Mouse (Mus musculus): ENCODE data around the gene 2310039H08Rik.
"Not testable (repeated sequence)": the region's sequence is repeated elsewhere in the genome, so short reads cannot be mapped to it uniquely, and the experiment has no call there.

2310039H08Rik gene

DNA sequence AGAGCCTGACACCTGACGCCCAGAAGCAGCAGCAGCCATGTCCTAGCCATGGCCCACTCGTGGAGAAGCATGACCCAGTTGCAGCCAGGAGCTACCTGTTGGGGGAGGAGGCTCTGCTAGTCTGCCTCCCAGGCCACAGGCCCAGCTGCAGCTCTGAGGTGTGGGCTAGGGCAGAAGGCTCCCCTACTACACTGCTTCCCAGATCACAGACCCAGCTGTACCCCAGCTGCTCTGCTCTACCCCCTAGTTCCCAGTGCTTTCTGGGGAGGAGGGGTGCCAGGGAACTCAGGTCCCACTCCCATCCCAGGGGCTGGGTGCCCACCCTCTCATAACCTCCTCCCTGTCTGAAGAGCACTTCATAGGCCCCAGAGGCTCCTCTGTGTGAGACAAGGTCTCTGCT, 8.9 kb upstream of the 2310039H08Rik start, which contains the start of gene Ptcra:
Gene Ptcra, minus strand, starts transcription at position 169 of the 400 bp plus-strand sequence.
- no peak for DNase-seq

DNA sequence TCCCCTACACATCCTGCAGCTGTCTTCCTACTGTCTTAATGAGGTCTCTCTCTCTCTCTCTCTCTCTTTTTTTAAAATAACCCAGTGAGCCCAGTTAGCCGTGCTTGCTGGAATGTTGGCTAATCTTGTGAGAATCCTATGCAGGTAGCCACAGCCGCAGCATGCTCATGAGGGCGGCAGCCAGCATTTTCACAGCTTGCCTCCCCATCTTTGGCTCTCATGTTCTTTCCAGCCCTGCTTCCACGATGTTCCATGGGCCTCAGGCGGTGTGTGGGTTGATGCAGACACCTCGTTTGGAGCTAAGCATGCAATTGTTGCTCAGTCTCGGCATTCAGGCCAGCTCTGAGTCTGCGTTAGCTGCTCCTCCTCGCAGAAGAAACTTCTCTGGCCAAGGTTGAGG, 7.5 kb upstream of the 2310039H08Rik start:
- not testable (repeated sequence) for DNase-seq

DNA sequence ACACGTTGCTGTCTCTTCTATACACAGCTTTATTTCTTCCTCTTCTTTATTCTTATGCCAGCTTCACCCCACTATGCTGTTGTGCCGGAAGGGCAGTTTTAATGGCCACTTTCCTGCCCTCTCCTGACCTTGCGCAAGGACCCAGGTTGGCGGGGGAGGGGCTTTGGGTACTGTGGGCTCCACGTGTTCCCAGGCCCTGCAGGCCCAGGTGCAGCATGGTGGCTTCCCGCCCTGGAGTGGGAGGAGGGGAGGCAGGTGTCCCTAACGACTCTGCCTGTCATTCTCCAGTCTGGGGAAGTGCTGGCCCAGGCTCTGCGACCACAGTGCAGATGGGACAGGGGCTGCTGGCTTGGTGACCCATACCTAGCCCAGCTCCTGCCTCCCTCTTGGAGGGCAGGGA, 4.6 kb upstream of the 2310039H08Rik start:
- DNase-seq = peak in 1 of 2 experiments; percentile 28

DNA sequence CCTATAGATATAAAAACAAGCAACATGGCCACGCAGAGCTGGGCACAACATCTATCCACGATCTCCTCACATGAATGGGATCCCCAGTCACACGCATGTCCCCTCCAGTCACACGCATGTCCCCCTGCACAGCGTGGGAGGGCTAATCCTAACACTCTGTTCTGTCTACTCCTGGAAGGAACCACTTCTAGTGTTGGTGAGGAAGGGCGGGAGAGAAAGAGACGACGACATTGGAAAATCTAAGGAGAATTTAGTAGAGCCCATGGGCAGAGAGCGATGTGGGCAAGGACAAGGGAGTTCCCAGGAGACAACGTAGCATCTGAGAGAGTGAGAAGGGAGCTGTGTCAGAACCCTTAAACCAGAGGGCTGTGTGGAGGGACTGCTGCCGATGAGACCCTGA, 1.9 kb upstream of the 2310039H08Rik start:
- no peak for DNase-seq

DNA sequence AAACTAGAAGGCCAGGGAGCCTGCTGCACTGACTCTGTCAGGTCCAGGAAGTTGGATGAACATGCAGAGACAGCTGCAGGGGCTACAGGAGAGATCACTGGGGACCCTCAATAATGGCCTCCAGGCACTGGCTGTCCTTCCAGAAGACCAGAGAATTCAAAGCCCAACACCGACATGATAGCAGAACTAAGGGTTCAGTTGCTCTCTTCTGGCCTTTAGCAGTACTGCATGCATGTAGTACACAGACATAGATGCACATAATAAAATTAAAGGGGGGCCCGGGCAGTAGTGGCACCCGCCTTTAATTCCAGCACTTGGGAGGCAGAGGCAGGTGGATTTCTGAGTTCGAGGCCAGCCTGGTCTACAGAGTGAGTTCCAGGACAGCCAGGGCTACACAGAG, 1.4 kb upstream of the 2310039H08Rik start:
- DNase-seq = no peak

DNA sequence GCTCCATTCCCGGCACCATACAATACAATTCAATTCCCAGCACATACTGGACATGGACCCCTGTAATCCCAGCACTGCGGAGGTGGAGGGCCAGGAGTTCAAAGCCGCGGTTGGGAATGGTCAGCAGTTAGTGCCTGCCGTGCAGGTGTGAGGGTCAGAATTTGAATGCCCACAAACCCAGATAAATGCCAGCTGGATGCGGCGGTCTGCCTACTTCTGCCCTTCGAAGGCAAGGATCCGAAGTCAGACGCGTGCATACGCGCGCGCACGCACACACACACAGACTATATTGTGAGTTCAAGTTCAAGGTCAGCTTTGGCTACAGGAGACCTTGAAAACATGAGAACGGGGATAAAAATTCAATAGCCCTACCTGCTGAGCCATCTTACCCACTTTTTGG, 819 bp upstream of the 2310039H08Rik start:
- peak in 1 of 2 experiments; percentile 9 for DNase-seq

DNA sequence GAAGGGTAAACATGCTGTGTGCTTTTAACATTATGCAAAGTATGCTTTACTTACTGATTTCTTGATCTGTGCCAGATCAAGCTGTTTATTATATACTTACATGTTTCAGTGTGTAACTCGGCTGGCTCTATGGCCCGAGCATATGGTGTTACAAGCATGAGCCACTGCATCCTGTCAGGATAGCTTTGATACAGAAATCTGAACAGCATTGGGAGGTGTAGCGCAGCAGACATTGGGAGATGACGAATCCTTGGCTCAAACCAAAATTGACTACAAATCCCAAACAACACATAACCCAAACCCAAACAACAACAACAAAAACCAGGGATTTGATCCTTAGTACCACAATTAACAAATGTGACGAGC, 414 bp upstream of the 2310039H08Rik start:
- DNase-seq = no peak

DNA sequence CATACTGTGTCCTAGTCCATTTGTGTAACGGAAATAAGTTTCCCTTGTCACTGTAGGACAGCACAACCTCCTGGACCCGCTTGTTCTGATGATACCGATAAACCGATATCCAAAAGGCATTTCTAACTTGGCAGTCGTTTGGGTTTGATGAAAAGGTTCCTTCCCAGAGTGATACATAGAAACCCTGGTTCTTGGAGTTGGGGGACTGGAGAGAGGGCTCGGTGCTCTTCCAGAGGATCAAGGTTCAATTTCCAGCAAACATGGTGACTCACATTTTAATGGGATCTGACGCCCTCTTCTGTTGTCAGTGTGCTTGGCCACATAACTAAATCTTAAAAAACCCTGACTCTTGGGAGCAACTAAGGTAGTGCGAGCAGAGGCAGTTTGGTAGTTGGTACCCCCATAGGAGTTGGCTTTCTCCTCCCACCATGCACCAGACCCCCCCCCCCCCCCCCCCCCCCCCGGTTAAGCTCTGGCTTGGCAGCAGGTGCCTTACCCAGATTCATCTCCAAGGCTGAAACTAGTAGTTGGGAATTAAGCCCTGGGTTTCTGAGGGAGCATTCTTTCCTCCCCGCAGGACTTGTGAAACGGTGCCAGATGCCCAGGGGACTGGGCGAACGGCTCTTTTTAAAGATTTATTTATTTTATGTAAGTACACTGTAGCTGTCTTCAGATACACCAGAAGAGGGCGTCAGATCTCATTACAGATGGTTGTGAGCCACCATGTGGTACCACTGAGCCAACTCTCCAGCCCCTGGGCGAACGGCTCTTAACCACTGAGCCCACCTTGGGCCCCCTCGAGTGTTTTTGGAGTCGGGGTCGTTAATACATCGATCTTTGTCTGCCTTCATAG, 1.1 kb downstream of the 2310039H08Rik start:
- peak in 1 of 2 experiments; percentile 22 for DNase-seq

DNA sequence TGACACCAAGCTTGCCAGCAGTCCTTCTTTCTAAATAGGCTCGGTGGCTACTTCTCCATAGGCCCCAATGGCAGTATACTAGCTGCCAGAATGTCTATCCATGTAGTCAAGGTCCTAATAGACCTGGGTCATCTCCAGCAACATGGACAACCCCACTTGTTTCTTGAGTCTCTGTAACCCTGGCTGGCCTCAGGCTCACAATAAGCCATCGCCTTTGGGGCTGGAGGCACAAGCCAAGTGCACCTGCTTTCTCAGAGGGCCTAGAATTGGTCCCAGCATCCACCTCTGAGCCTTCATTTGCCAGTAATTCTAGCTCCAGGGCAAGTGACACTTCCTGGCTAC, 1.7 kb downstream of the 2310039H08Rik start:
- peak in 1 of 2 experiments; percentile 11 for DNase-seq

DNA sequence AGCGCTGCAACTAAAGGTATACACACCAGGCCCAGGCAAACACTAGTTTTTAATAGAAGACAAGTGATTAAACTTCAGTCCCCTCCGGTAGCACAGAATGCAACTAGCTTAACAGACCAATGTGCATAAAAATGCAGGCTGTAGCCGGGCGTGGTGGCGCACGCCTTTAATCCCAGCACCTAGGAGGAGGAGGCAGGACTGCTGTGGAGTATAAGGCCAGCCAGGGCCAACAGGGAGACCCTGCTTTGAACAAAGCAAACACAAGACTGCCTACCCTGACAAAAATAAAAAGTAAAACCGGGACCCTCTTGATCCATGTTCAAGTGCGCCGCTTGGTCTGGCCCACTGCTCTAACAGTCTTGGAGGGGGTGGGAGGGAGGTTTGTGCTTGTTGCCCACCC, 2.6 kb downstream of the 2310039H08Rik start:
- DNase-seq = peak in 1 of 2 experiments; percentile 12

DNA sequence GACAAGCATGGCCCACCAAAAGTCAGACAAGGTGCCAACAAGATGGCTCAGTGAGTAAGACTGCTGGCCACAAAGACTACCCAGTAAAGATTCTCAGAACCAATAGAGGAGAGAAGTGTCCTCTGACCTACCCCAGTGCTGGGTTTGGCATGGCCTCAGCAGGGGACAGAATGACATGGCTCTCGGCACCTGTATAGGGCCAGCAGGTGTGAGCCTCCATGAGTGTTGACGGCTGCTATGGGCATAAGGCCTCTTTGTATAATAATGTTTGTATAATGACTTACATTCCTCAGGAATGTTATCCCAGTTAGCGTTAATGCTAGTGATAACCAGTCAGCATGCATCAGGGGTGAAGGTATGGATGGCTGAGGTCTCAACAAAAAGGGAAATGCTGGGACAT, 3.7 kb downstream of the 2310039H08Rik start:
- no peak for DNase-seq

DNA sequence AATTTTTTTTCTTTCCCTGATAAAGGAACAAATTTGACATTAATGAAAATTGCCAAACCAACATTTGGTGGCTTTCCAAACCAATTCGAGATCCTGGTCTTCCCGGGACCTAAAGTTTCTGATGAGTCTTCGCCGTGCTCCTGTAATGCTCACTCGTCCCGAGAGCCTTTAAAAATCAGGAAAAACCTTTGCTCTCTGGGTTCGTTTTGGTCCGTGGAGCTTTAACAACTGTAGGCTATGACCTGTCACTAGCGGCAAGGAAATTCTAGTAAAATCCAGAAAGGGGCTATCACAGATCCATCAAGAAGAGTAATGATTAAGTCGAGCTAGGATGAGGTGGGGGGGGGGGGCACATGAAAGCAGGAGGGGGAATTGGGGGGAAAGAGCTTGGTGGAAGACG, 9.4 kb downstream of the 2310039H08Rik start:
- peak in 1 of 2 experiments; percentile 22 for DNase-seq

DNA sequence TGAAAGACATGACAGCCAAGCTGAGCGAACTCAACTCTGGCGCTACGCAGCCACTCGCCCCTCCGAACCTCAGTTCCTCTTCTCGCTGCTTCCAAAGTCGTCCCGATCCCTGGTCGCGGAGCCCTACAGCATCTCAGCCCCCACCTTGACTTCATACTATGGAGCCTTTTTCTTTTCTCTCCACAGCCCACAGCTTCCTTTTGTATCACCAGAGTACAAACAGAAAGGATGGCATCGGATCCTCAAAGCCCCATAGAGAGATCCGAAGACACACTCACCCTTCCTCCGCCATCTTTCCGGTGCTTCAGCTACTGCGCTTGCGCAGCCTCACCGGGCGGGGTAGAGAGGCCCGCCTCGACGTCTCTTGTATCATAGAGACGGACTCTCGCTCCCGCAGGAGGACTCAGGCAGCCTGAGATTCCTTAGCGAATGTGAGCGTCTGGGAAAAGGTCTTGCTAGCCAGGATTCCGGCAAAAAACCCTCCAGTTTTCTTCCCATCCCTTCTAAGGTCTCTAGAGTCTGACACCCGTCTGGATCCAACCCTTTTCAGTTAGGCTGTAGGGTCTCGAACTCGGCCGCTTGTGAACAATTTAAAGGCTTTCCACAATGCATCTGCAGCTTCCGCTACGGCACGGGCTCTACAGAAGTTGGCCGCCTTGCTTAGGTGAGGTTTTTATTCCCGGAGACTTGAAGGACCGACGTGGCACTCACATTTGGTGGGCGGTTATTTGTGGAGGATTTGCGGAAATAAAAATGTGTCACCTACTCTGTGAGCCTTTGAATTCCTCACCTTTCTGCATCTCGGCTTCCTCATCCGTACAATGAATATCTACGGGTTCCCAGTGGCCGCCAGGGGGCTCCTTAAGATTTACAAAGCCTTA, 10.1 kb downstream of the 2310039H08Rik start, which contains the start of gene Rpl7l1:
Gene Rpl7l1, minus strand, starts transcription at position 332 of the 881 bp plus-strand sequence.
- DNase-seq = peak; percentile 90 to 94

DNA sequence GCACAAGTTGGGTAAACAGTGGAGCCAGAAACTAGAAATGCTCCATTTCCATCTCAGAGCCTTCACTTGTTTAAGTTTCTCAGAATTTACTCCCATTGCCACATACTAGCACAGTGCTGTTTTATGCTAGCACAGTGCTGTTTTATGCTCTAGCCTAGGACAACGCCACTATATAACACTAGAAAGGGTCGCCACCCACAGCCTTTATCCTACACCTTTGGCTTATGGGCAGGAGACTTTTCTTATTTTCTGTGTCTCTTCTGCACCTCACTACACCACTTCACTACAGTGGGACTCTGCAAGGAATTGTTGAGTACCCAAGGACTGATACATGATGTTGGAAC, 10.8 kb downstream of the 2310039H08Rik start:
- no peak for DNase-seq

DNA sequence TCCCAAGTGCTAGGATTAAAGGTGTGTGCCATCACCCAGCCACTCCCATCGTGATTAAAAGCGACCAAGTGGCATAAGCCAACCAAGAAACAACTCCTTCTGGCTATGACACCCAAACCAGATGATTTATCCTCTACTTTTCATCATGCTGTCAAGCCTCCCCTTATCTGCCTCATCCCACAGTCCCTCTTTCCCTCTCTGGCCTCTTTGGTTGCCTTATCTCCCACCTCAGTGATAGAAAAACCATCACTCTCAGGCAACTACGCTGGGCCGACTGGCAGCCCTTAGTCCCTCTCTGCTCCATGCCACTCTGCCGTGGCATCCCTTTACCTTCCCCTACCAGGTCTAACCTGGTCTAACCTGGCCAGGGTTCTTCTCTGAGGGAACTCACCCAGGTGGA, 14.5 kb downstream of the 2310039H08Rik start:
- no peak for DNase-seq

DNA sequence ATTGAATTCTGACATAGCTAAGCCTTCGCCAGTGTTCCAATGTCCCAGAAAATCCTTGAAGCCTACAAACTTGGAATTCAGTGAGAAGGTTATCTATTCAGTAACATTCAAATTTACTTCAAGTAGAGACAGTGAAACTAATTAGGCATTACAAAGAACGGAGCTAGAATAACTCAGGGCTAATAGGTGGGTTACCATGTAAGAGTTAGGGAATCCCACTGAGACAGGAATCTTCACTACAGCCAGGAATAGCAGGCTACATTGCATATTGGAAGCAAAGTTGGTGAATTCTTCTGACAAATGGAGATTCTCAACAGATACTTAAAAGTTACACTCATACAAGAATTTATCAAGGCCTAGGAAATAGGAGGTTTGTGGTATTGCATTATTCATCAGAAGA, 15.5 kb downstream of the 2310039H08Rik start:
- DNase-seq = not testable (repeated sequence)

DNA sequence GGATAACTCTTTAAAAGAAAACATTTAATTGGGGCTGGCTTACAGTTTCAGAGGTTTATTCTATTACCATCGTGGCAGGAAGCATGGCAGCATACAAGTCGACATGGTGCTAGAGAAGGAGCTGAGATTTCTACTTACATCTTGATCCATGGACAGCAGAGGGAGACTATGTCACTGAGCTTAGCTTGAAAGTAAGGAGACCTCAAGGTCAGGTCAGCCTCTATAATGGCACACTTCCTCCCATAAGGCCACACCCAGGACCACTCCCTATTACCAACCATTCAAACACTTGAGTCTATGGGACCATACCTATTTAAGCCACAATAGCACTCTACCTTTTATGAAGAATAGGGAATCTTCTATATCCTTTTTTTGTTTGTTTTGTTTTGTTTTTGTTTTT, 20.5 kb downstream of the 2310039H08Rik start:
- DNase-seq = no peak

DNA sequence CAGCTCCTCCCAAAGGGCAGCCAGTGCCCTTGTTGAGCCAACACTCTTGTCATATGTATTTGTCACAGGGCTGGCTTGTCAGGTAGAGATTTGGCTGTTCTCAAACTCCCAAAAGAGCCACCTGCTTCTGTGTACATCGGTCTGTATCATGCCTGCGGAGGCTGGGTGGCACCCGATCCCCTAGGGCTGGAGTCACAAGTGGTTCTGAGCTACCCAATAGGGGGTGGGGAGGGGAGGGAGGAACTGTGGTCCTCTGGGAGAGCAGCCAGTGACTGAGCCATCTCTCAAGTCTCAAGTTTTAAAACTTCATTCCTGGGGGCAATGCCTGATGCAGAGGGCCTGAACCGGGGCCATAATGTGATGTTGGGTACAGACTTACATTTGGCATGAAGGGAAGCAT, 24.3 kb downstream of the 2310039H08Rik start:
- DNase-seq = no peak

DNA sequence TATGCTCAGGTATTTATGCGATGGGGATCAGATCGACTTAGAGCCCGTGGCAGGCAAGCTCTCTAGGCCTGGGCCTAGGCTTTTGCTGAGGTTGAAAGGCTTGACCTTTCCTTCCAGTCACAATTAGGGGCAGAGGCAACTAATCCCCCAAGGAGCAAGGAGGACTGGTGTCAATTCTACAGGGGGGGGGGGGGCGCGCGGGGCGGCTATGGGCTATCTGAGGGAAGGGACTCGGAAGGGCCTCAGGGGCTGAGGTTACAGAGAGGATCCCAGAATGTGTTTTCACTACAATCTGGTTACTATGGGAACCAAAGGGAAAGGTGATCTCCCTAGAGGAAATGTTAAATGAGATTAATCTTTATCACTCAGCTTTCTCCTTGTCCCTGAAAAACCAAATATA, 25.0 kb downstream of the 2310039H08Rik start:
- DNase-seq = no peak

DNA sequence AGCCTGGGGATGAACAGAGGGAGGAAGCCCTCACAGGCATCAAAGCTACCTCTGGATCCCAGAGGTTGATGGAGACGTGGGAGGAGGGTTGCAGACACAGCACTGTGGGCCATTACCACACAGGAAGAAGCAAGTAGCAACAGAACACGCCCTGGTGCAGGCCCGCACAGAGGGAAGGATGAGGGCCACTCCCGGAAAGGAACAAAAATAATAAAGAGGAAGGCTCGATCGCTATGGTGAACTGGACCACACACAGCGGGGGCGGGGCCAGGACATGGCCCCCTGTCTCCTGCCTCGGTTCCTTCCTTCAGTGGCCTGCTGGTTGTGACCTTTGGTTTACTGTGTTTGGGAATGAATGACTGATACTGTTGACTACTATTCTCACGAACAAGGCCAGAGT, 27.2 kb downstream of the 2310039H08Rik start:
- no peak for DNase-seq

DNA sequence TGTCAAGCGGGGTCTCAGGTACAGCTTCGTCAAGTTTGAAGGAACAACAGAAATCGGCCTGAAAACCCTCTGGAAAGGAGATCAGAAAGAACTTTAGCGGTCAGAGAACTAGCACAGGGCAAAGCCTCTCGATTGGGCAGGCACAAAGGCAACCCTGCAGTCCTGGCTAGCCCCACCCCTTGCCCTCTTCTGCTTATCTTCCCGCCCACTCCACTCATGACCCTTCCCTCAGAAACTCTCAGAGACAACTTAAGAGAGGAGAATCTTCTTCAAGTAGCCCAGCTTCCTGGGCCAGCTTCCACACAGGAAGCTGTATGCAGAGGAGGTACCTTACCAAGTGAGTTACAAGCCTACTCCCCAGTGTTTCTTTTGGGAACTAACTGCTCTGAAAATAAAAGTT, 29.3 kb downstream of the 2310039H08Rik start:
- no peak for DNase-seq

DNA sequence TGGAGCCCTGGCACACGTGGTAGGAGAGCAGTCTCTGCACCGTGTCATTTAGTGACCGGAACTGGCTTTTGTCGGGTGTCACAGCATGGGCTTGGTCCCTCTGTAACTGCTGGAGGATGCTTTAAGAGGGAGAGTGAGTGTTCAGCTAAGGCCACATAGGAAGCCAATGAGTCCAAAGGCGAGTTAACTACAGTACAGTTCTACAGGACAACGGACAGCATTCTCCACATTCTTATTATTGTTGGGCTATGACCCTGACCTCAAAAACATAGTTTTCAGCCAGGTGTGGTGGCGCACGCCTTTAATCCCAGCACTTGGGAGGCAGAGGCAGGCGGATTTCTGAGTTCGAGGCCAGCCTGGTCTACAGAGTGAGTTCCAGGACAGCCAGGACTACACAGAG, 35.9 kb downstream of the 2310039H08Rik start:
- DNase-seq = no peak

DNA sequence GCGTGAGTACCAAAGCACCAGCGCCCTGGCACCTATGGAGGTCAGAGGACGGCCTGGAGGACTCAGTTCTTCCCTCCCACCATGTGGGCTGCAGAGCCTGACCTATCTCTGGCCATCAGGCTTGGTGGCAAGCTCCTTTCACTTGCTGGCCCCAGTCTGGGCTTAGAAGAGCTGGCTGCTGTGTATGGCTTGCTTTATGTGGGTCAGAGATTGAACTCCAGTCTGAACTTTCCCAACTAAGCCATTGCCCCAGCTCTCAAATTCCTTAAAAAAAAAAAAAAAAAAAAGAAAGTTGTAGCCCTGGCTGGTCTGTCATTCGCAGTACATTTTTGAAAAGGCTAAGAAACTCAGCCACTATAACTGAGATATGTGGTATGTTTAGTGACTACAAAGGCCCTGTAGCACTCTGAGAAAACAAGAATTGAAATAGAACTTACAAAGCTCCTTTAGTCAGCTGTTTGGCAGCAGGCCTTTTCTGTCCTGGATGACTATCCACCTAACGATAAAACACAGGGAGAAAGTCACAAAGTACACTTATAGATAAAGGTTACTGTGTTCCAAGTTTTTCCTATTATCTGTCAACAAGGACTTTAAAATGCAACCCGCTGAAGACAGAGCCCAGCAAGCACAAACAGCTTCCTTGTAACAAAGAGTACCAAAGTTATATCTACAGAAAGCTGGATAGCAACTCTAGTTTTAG, 36.8 kb downstream of the 2310039H08Rik start:
- DNase-seq = no peak
